Mouse (Mus musculus) right cerebral cortex, postnatal 10 days (tissue): ENCODE data around the gene Cavin2.

Experiments used
- DNase-seq, 2 experiments: peaks; one replicate each; pipeline ENCODE4 v3.0.0; 2021; ENCODE audit warnings: low spot score in 2 of 2

The Cavin2 gene

DNA sequence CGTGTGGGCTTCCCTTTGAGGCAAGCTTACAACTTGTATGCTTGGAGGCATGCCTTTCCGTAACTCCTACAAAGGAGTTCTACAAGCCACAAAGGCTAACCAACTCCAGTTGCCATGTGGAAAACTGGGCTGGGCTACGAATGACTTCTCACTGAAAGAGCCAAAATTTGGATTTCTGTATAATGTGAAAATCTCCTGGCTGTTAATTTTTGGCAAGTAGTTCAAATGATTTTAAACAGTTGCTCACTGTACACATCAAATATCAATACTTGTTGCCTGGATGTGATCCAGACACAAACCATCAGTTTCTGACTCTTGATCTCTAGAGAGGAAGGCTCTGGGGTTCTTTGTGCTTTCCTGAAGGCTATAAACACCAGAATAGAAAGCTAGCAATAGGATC, 18.1 kb downstream of the Cavin2 start:
- DNase-seq = no peak

- no peak for DNase-seq
Measured at GRCm38 (mm10) chr1:51315476-51315875, 26.6 kb downstream of the Cavin2 start.

- DNase-seq = no peak
Measured at GRCm38 (mm10) chr1:51323506-51323905, 34.6 kb downstream of the Cavin2 start.

DNA sequence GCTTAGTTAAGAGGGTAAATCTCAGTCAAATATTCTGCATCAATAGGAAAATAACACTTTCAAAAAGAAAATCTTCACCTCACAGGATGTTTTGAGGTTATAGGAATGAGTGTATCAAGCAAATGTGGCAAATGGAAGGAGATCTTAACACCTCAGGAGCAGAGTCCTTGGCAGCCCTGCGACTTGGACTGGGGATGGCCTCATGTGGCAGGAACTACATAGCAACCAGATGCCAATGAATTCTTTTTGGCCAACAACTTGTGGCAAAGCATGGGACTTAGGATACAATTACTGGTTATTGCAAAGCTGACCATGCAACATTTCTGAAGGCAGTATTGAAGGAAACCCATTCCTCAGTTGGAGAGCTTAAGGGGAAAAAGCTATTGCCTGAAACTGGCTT, 39.6 kb downstream of the Cavin2 start:
- no peak for DNase-seq

DNA sequence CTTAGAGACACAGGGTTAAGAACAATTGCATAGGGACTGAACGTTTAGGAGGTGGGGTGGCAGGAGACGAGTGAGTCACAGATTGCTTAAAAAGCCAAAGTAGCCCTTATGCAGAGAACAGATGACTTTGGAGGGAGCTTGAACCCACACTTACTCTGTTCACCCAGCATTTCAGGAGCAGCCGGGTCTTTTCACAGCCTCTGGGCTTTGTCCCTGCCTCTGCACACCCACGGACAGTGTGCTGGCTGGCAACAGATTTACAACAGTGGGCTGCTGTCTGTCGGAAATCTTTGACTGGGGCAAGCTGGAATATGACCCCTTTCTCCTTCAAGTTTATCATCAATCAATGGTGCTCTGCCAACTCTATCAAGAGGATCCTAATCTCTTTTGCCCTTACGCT, 44.1 kb downstream of the Cavin2 start:
- DNase-seq = no peak

DNA sequence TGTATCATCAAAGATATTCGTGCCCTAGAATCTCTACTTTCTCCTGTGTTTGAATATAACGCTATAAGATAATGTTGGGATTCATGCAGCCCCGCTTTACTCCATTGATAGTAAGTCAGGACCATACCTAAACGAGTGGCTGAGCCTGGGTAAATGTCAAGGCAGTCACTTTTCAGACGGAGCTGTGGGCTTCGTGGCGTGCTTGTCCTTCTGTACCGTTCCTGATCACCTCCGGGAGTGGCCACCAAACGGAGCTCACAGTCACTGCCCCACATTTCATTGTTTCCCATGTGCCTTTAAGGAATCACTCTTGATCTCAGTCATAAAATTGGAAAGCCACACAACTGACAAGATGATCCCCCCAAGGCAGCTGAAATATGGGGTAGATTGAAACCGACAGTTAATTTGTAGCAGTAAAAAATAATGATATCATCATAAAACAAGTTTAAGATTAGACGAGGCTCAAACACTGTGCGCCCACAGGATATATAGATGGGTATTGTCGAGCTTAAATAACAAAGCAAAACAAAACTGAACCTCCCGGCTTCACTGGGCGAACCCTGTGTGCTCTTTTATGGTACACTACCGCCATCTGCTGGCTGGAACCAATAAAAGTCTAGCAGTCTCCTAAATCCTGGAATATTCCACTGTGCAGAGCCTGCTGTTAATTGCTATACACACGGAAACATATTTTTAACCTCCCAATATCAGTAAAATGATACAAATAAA, 44.8 kb downstream of the Cavin2 start:
- DNase-seq = peak; percentile 89 to 95

DNA sequence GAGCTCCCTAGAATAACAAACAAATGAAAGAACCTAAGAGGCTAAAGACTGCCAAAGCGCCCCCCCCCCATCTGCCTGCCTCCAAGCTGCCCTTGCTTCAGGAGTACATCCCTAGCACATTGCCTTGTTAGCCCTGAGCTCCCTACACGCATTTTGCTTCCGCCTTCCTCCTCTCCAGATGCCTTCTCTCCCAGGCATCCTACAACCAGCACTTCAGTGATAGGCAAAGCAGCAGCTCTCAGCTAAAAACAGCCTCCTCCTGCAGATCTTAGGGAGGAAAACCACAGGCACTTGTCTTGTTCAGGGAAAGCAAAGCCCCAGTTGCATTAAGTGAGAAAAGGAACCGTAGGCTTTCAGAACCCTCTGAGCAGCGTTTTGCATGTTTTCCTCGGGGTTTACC, 45.4 kb downstream of the Cavin2 start:
- peak; percentile 61 to 74 for DNase-seq

DNA sequence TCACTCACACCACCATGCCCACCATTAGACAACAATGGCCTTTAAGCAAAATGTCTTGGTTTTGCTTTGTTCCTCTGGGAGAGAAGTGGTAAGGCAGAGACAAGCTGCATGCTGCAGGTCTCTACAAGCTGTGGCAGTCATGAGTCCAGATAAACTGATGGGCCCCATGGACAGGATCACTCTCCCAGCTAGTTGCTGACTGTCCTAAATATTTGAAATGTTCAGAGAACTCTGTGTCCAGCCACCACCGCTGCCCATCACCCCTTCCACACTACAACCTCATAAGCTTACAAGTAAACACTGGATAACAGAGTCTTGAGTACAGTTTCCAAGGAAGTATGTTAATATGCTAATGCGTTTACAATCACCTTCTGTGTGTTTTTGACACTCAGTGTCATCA, 46.2 kb downstream of the Cavin2 start:
- no peak for DNase-seq

- peak; percentile 36 to 38 for DNase-seq
Measured at GRCm38 (mm10) chr1:51344160-51344559, 55.2 kb downstream of the Cavin2 start.

- DNase-seq = no peak
Measured at GRCm38 (mm10) chr1:51347596-51347995, 58.7 kb downstream of the Cavin2 start.

- no peak for DNase-seq
Measured at GRCm38 (mm10) chr1:51348631-51349030, 59.7 kb downstream of the Cavin2 start.

DNA sequence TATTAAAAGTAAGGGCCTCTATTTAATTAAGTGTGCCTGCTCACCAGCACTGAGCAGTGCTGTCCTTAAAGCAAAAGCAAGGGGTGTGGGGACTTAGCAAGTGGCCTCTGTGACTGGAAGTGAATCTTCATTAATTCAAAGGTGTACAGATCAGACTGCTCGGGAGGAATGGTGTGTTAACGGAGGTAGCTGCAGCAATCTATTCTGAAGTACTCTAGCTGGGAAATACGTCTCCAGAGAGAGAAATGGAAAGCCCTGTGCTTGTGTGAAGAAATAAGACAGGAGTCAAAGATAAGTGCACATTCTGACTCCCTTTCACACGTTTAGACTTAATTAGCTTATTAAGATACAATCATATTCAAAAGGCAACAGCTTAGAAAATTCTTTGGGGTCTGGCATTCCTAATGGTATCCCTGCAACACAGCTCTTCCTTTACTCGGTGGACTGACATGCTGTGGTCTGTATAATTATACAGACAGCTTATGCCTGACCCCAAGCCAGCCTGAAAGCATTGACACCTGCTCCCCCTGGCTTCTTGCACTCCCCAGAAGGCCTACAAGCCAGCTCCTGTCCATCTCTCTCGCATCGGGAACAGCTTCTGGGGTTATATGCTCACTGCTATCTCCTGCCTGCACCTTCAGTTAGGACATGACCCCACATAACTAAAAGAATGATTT, 60.5 kb downstream of the Cavin2 start:
- no peak for DNase-seq
